Mouse (Mus musculus): Measurements from ENCODE around the gene Pak3. TPM values are rescaled to one million over a fixed set of nuclear protein-coding genes. Genes with fewer than 3 reads are reported as not detected.

Pak3 gene
- under 1 TPM in 1 of 2 experiments, not detected in 1; 0.12 TPM for polyA plus RNA-seq (2017; shearing (Covaris generic))

GRCm38 (mm10) chrX:143518168-143518901 lies at the start of gene Pak3:
TSS of gene Pak3 (plus strand) at chrX:143518591.

DNA sequence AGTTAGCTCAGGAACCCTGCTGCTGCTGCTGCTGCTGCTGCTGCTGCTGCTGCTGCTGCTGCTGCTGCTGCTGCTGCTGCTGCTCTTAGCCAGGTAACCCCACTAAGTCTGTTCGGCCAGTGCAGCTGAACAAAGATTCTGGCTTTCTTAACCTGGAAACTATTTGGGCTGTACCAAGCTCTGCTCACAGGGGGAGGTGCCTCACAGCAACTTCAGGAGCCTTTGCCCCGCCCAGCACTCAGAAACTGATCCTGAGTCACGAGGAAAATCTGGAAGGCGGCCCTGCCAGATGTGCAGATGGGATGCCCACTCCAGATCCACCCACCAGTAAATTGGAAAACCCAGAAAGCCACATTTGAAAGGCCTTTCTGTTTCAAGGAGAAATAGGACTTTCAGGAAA lies 308.8 kb downstream of the Pak3 start, which contains the start of gene Capn6:
Capn6 (minus strand) TSS at position 203 of the 400 bp plus-strand sequence.

Other genes with a start within 250 kb of the Pak3 start
- under 1 TPM in 1 of 2 experiments, not detected in 1; 0.51 TPM for gene Chrdl1, start 124.3 kb upstream of the Pak3 start, polyA plus RNA-seq (2017; shearing (Covaris generic))